Mouse (Mus musculus): ENCODE measurements around the gene Tgm2.

GRCm38 (mm10) chr2:158078971-158079370 lies 67.3 kb downstream of the Tgm2 start:
- TF ChIP-seq CTCF (IDR thresholded peaks at IDR 0.05; ENCODE audit: low read depth): no peak
- no peak for TF ChIP-seq EP300 (IDR thresholded peaks at IDR 0.05; ENCODE audit: low read depth)

Data from liver, embryonic 14.5 days (tissue).